Mouse (Mus musculus) adrenal gland, adult (tissue): ENCODE results near the gene Gm29276.
"Not testable (repeated sequence)": the region's sequence is repeated elsewhere in the genome, so short reads cannot be mapped to it uniquely, and the experiment has no call there.

Experiments
- DNase-seq, 2 experiments: peaks; one replicate each; pipeline ENCODE4 v3.0.0; 2022 to 2023; ENCODE audit warnings: low spot score in 1 of 2; ENCODE audit not compliant: inconsistent age in 2 of 2

The Gm29276 gene

DNA sequence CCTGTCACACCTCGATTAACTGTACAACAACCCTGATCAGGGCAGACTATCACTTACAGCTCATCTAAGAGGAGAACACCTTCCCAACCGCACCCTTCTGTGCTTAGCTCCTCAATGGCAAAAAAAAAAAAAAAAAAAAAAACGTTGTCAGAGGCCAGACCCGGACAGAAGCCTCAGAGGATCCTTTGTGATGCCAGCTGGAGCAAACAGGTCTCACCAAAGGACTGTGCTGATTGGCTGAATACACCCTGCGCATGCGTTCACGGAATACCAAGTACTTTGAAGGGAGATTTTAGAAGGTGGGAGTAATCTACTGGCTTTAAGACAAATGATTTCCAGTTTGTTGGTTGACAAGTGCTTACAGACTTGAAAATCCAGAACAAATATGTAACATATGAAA is at the start of gene Gm29276:
Gene Gm29276 (minus strand): TSS at position 101 of the 400 bp plus-strand sequence.
- DNase-seq = not testable (repeated sequence)
